Mouse (Mus musculus) cortical plate, adult 2 months (tissue): ENCODE measurements around the gene Spata17. TPM values are rescaled to one million over a fixed set of nuclear protein-coding genes. Genes with fewer than 3 reads are reported as not detected.
"Not testable (repeated sequence)": the region's sequence is repeated elsewhere in the genome, so short reads cannot be mapped to it uniquely, and the experiment has no call there.

ENCODE experiments used
- H3K27ac ChIP-seq: fragments of 200-500 bp; 2 replicates; pipeline ENCODE4 v1.5.1; 2012; ENCODE audit warnings: low read length, control low read depth, inconsistent platforms; ENCODE audit not compliant: insufficient read depth
- H3K4me1 ChIP-seq: fragments of 200-500 bp; 2 replicates; pipeline ENCODE4 v1.6.1; 2011; ENCODE audit warnings: low read length; ENCODE audit not compliant: control insufficient read depth, insufficient read depth
- H3K4me3 ChIP-seq: fragments of 200-500 bp; 2 replicates; pipeline ENCODE4 v1.5.1; 2011; ENCODE audit warnings: mild to moderate bottlenecking, low read length, control low read depth; ENCODE audit not compliant: insufficient read depth
- CTCF ChIP-seq: fragments of 200-500 bp; IDR thresholded peaks from 2 replicates; pipeline ENCODE4 v1.5.1; 2011; ENCODE audit warnings: mild to moderate bottlenecking, control low read depth, low read length; ENCODE audit not compliant: insufficient read depth; ENCODE audit errors: extremely low read depth
- POLR2A ChIP-seq: fragments of 200-500 bp; IDR thresholded peaks from 2 replicates; pipeline ENCODE4 v1.6.1; 2011; ENCODE audit warnings: mild to moderate bottlenecking, low read length, control low read depth; ENCODE audit not compliant: insufficient read depth; ENCODE audit errors: extremely low read depth
- polyA plus RNA-seq: library from polyadenylated mRNA; depleted of rRNA; stranded (reverse); fragments of >200 nt; gene quantifications from 2 replicates; pipeline ENCODE4 v1.2.3, GENCODE M21; 2012

Spata17 gene
- polyA plus RNA-seq, 1 experiment, result 0.71 TPM

DNA sequence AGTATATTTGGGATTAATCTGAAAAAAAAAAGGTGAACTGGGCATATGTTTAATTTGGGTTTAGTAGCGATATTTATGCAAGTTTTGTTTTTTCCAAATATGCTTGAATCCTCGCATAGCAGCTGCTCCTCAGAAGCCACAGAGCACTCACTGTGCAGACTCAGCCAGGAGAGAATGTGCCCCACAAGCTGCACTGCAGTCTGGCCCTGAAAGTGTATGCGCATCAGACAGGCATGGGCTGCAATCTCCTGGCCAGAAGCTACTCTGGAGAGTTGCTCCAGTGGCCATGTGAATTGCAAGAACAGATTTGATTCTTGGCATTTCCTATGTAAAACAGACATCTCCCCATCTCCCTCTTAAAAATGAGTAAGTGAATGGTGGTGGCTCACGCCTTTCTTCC, 82.9 kb downstream of the Spata17 start:
- no peak for TF ChIP-seq POLR2A
- TF ChIP-seq CTCF, result no peak
- Histone ChIP-seq H3K4me3 (no peak overlapping the region), H3K27ac (no peak overlapping the region), H3K4me1 (no peaks in the 10 kb centered on the region)

DNA sequence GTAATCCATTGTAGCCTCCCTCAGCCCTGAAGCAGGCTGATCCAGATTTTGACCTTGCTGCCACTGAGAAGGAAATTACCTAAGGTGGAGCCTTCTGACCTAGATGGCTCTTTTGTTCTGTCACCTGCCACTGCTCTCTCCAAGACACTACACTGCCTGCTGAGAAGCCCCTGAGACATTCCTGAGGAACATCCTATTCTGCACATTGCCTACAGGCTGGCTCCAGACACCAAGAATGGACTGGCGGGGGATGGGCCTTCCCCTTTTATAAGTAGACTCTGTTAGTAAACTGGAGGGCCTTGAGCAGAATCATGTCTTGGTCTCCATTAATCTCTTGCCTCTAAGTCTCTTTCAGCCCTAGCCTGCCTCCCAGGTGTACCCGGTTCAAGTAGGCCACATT, 87.7 kb downstream of the Spata17 start:
- not testable (repeated sequence) for H3K4me3 ChIP-seq, H3K27ac ChIP-seq, H3K4me1 ChIP-seq

DNA sequence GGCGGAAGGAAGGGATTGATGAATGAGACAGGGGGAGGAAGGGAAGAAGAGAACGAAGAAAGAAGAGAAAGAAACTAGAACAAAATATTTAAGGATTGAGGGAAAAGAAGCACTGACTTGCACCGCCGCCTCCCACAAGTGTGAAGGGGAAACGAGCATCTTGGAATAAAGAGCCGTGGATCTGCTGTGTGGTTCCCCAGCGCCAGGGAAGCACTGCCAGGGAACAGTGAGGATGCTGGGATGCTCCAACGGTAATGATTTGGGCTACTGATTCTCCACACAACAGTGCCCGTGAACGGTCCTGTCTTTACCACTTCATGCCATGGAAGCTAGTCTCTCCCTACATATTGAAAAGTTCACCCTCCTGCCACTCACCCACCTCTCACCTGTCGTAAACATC, 89.5 kb downstream of the Spata17 start:
- no peak overlapping the region for H3K4me3 ChIP-seq

DNA sequence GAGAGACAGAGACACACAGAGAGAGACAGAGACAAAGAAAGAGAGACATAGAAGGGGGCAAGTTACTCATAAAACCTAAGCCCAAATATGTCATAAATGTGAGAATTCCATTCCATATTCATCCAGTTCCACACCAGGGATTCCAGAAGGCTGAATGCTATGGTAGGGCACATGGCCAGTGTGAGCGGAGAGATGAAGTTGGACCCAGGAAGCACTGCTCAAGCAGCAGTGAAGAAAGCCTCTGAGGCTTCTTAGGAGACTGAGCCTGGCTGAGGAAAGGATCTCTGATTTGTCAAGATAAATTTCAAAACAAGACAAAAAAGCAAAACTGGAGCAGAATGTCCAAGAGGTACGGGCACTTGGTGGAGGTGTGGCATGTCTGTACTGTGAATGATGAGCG, 90.3 kb downstream of the Spata17 start:
- H3K4me1 ChIP-seq, result peaks cover 4% of the 10 kb centered on the region; the same call in 1 of the 2 replicates
- H3K4me3 ChIP-seq, result no peak overlapping the region
- H3K27ac ChIP-seq, result no peak overlapping the region
- no peak for TF ChIP-seq POLR2A
- no peak for TF ChIP-seq CTCF

More for the DNA sequence above, 89.5 kb downstream of the Spata17 start:
- peaks cover 4% of the 10 kb centered on the region; the same call in 1 of the 2 replicates for H3K4me1 ChIP-seq
- 0 out of 2 replicates have a peak overlapping the region, but pooled peaks have one; percentile 32 for H3K27ac ChIP-seq
- no peak for TF ChIP-seq CTCF
- no peak for TF ChIP-seq POLR2A

DNA sequence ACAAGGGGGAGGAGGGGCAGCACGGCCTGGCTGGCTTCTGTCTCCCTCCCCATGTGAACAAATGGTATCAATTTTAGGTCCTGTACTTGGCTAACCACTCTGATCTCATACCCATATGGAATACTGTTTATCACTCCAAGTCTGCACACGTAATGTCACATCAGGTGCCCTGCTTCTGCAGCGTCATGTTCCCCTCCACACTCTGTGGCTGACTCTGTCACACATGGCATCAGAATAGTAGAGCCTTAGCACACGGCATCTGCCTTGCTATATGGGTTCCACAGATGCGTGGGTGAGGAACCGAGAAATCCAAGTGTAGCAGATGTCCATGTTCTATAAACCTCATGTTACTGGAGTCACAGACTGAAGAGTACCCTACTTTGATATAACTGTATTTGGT, 96.0 kb downstream of the Spata17 start:
- Histone ChIP-seq H3K4me3 (no peak overlapping the region), H3K4me1 (no peaks in the 10 kb centered on the region), H3K27ac (no peak overlapping the region)
- TF ChIP-seq POLR2A, result no peak
- TF ChIP-seq CTCF, result no peak

DNA sequence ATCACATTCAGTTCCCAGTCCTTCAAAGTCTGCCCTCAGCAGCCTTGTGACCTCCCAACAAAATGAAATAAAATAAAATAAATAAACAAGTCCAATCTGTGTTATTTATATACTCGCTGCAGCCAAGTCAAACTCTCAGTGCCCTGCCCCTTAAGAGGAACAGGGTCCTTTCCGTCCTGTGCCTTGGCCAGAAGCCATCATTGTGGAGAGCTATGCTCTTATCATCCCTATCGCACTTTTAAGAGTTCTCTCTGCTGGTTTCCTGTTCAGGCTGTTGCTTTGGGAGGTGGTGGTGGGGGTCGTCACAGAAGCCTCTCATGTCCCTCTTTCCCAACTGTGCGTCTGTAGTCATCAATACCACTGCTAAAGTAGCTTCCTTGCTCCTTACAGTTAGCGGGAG, 97.2 kb downstream of the Spata17 start:
- H3K4me3 ChIP-seq, result no peak overlapping the region
- H3K4me1 ChIP-seq, result no peaks in the 10 kb centered on the region
- H3K27ac ChIP-seq, result no peak overlapping the region
- no peak for TF ChIP-seq POLR2A
- no peak for TF ChIP-seq CTCF

DNA sequence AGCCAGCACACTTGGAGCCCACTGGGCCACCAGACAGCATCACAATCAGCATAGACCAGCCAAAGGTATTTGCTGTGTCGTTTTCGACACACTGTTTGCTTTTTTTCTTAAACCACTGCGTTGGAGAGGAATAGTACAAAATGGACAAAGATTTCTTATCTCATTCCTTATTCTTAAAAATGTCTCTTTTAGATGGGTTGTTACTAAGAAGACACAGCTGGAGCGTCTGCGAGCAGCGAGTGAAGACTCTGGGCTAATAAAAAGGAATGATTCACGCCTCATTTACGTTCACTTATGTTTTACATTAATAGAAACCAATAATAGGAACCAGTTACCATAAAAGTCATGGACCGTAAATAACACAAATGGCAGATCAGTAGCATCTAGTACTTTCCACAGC, 101.5 kb downstream of the Spata17 start:
- Histone ChIP-seq H3K27ac (no peak overlapping the region), H3K4me3 (no peak overlapping the region), H3K4me1 (no peaks in the 10 kb centered on the region)
- TF ChIP-seq POLR2A (no peak), CTCF (no peak)

DNA sequence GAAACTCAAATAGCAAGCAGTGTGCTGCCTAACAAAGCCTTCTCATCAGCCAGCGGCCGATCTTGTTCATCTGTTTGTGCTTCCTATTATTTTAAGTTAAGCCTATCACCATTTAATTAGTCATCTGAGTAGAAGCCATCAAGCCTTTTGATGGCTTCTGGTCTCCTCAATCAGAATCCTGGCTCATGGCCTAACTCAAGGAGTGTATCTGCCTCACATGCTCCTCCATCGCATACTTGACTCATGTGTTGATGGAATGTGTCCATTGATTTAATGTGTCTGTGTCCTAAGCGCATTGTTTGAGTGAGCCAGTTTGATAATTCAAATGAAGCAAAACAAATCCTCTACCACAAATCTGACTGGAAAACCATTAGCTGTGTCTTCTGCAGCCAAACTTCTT, 113.1 kb downstream of the Spata17 start:
- H3K27ac ChIP-seq, result no peak overlapping the region
- TF ChIP-seq CTCF, result no peak
- no peak overlapping the region for H3K4me3 ChIP-seq
- no peaks in the 10 kb centered on the region for H3K4me1 ChIP-seq

DNA sequence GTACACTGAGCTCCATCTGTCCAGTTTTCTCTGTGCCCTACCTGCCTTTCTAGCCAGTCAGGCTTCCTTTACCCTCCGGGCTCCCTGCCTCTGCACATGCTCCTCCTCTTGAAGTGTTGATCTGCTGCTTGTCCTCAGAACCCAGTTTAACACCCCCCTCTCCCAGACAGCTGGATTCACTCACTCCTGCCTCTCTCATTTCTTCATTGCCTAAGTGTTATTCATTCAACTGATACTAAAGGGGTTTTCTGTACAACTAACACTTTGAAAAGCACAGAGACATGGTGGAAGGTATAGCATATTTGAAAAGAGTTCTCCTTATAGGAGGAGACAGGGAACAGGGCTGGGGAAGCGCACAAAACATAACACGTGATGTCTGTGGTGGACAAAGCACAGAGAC, 114.1 kb downstream of the Spata17 start:
- Histone ChIP-seq H3K27ac (no peak overlapping the region), H3K4me1 (no peaks in the 10 kb centered on the region), H3K4me3 (no peak overlapping the region)
- TF ChIP-seq POLR2A (no peak), CTCF (no peak)

DNA sequence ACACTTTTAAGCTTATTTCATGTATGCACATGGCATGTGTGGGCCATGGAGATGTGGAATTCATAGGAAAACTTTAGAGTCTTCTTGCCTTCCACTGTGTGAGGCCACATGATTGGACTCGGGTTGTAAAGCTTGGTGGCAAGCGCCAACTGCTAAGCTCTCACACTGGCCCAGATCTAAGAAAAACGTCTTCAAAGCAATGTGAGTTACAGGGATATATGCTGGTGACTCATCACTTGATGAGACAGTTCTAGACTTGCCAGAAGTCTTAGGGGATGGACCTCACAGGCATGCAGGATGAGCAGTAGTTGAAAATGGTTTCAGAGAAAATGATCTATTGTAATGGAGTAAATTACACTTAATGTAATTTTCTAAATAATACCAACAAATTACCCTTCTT, 114.6 kb downstream of the Spata17 start:
- TF ChIP-seq POLR2A, result no peak
- no peak for TF ChIP-seq CTCF
- Histone ChIP-seq H3K27ac (no peak overlapping the region), H3K4me1 (no peaks in the 10 kb centered on the region)

DNA sequence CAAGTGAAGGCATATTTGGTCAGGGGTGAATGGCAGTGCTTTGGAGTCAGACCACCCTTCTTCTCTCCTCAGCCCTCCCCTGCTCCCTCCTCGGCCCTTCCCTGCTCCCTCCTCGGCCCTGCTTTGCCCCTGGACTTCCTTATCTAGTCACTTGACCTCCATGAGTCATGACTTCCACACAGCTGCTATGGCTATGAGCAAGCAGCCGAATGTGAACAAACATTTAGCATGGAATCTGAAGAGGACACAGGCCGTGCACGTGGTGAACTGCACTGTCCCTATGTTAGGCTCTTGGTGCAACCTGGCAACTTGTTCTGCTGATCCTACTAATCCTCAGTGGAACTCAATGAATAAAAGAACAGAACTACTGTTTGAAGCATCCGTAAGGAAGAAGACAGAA, 117.0 kb downstream of the Spata17 start:
- Histone ChIP-seq H3K4me1 (no peaks in the 10 kb centered on the region), H3K4me3 (no peak overlapping the region), H3K27ac (no peak overlapping the region)
- no peak for TF ChIP-seq CTCF
- no peak for TF ChIP-seq POLR2A

More for the DNA sequence above, 114.6 kb downstream of the Spata17 start:
- H3K4me3 ChIP-seq, result no peak overlapping the region
